Mouse (Mus musculus) WW6 (cell line): ENCODE data around the gene Eif4e2.

Experiments used
- DNase-seq: peaks from one replicate; pipeline ENCODE4 v3.0.0-alpha.2; 2013; ENCODE audit warnings: low read depth, low spot score

Gene Eif4e2

GRCm38 (mm10) chr1:87201848-87202247, 11.9 kb upstream of the Eif4e2 start:
- no peak for DNase-seq

GRCm38 (mm10) chr1:87203779-87204178, 9.9 kb upstream of the Eif4e2 start:
- DNase-seq = no peak

- DNase-seq = no peak
These were observed 9.2 kb upstream of the Eif4e2 start, which contains the start of gene Chrng for GRCm38 (mm10) chr1:87204465-87204864. Gene Chrng, plus strand, starts transcription at chr1:87204657.

- DNase-seq = no peak
These were observed 8.7 kb upstream of the Eif4e2 start for GRCm38 (mm10) chr1:87205038-87205437.

GRCm38 (mm10) chr1:87205502-87205901, 8.2 kb upstream of the Eif4e2 start:
- no peak for DNase-seq

- DNase-seq = no peak
These were observed 7.4 kb upstream of the Eif4e2 start for GRCm38 (mm10) chr1:87206339-87206738.

GRCm38 (mm10) chr1:87211431-87211830, 2.3 kb upstream of the Eif4e2 start:
- DNase-seq = no peak

GRCm38 (mm10) chr1:87214748-87215147, 1.0 kb downstream of the Eif4e2 start:
- no peak for DNase-seq

- no peak for DNase-seq
These were observed 4.2 kb downstream of the Eif4e2 start for GRCm38 (mm10) chr1:87217938-87218337.

GRCm38 (mm10) chr1:87225739-87226138, 12.0 kb downstream of the Eif4e2 start:
- no peak for DNase-seq

- DNase-seq = peak; percentile 45
These were observed 12.9 kb downstream of the Eif4e2 start for GRCm38 (mm10) chr1:87226409-87227159.

- no peak for DNase-seq
These were observed 13.4 kb downstream of the Eif4e2 start for GRCm38 (mm10) chr1:87227160-87227550.

GRCm38 (mm10) chr1:87230606-87231005, 16.9 kb downstream of the Eif4e2 start:
- no peak for DNase-seq

- DNase-seq = no peak
These were observed 18.5 kb downstream of the Eif4e2 start for GRCm38 (mm10) chr1:87232197-87232596.

- DNase-seq = no peak
These were observed 25.3 kb downstream of the Eif4e2 start for GRCm38 (mm10) chr1:87239056-87239455.

GRCm38 (mm10) chr1:87243021-87243420, 29.3 kb downstream of the Eif4e2 start:
- no peak for DNase-seq

GRCm38 (mm10) chr1:87245430-87245829, 31.7 kb downstream of the Eif4e2 start:
- no peak for DNase-seq

GRCm38 (mm10) chr1:87245929-87246815, 32.5 kb downstream of the Eif4e2 start:
- peak; percentile 59 for DNase-seq

- no peak for DNase-seq
These were observed 38.4 kb downstream of the Eif4e2 start for GRCm38 (mm10) chr1:87252040-87252609.

- DNase-seq = no peak
These were observed 41.5 kb downstream of the Eif4e2 start for GRCm38 (mm10) chr1:87255173-87255572.

GRCm38 (mm10) chr1:87257691-87258090, 44.0 kb downstream of the Eif4e2 start:
- DNase-seq = no peak

GRCm38 (mm10) chr1:87258484-87258883, 44.8 kb downstream of the Eif4e2 start:
- DNase-seq = no peak
